Mouse (Mus musculus): Measurements from ENCODE around the gene Plxdc1.

- TF ChIP-seq CTCF (IDR thresholded peaks at IDR 0.05; ENCODE audit: low read depth) (no peak), EP300 (optimal IDR thresholded peaks at IDR 0.05) (no peak)
Observed at GRCm38 (mm10) chr11:97915974-97916503, 70.2 kb downstream of the Plxdc1 start.

Measured in stomach, postnatal 0 days (tissue).